Mouse (Mus musculus) liver, embryonic 11.5 days (tissue): ENCODE measurements at regions not wholly inside any gene's neighbourhood (a gene's known extent, or its start where the extent isn't known, plus 50 kb on each side); places are given as distances from the start of the nearest gene placed in this dataset.

Source experiments
- ATAC-seq: fragments of 200-750 bp; cut with Nextera tagmentation; replicated peaks from 2 replicates; pipeline ENCODE4 v1.8.0; 2017; ENCODE audit warnings: moderate number of reproducible peaks, mild to moderate bottlenecking, moderate TSS enrichment, moderate library complexity; ENCODE audit not compliant: low FRiP score
- DNase-seq: peaks from one replicate; pipeline ENCODE4 v3.0.0-alpha.2; 2017; ENCODE audit warnings: low spot score
- H3K27ac ChIP-seq: fragments of 300-500 bp; sonication (generic); 2 replicates; pipeline ENCODE4 v1.5.1; 2014; ENCODE audit warnings: mild to moderate bottlenecking, low read depth, low read length, control low read depth
- H3K27me3 ChIP-seq: fragments of 300-500 bp; sonication (generic); replicated peaks from 2 replicates; pipeline ENCODE4 v1.6.1; 2014; ENCODE audit warnings: low read length, mixed read lengths; ENCODE audit not compliant: control insufficient read depth, insufficient read depth
- H3K36me3 ChIP-seq: fragments of 300-500 bp; sonication (generic); 2 replicates; pipeline ENCODE4 v1.6.1; 2014; ENCODE audit warnings: mild to moderate bottlenecking, low read length, moderate library complexity, mixed read lengths; ENCODE audit not compliant: control insufficient read depth, insufficient read depth
- H3K4me1 ChIP-seq: fragments of 300-500 bp; sonication (generic); replicated peaks from 2 replicates; pipeline ENCODE4 v1.6.1; 2014; ENCODE audit warnings: low read length, mixed read lengths; ENCODE audit not compliant: control insufficient read depth, insufficient read depth
- H3K4me2 ChIP-seq: fragments of 300-500 bp; sonication (generic); 2 replicates; pipeline ENCODE4 v1.6.1; 2014; ENCODE audit warnings: mild to moderate bottlenecking, control low read depth, moderate library complexity
- H3K4me3 ChIP-seq: fragments of 300-500 bp; sonication (generic); 2 replicates; pipeline ENCODE4 v1.5.1; 2014; ENCODE audit warnings: low read depth, low read length, control low read depth
- H3K9ac ChIP-seq: fragments of 300-500 bp; sonication (generic); 2 replicates; pipeline ENCODE4 v1.6.1; 2014; ENCODE audit warnings: low read depth, low read length, control low read depth
- H3K9me3 ChIP-seq: fragments of 300-500 bp; sonication (generic); 2 replicates; pipeline ENCODE4 v1.6.1; 2016; ENCODE audit warnings: low read length, inconsistent platforms, mixed read lengths; ENCODE audit not compliant: control insufficient read depth
- WGBS: fragments of 180-500 bp; shearing (Covaris S2); extraction: QIAGEN DNeasy Blood & Tissue Kit; methylation state at CpG from one replicate; pipeline ENCODE4 v1.1.7; 2014; 5-methylcytosine and 5-hydroxymethylcytosine counted together

DNA sequence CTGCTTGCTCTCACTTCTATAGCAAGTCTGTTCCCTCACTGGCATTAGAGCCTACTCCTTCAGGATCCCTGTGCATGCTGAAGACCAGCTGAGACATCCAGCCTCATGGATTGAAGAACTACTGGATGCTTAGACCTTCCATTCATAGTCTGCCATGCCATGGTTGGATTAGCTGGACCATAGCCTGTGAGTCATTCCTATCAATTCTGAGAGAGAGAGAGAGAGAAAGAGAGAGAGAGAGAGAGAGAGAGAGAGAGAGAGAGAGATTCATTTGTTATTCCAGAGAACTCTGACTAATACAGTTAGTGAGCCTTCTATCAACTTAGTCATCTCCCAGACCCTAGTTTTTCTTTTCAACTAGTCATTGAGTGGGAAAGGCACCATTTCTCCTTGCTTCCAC, 99.0 kb upstream of the S1pr3 start:
- ATAC-seq (no peak), DNase-seq (no peak)
- Histone ChIP-seq H3K4me1 (no peaks in the 10 kb centered on the region), H3K9ac (no peak overlapping the region), H3K9me3 (no peaks in the 10 kb centered on the region), H3K36me3 (no peaks in the 10 kb centered on the region), H3K4me2 (no peak overlapping the region), H3K4me3 (no peak overlapping the region), H3K27me3 (no peaks in the 10 kb centered on the region), H3K27ac (no peak overlapping the region)

DNA sequence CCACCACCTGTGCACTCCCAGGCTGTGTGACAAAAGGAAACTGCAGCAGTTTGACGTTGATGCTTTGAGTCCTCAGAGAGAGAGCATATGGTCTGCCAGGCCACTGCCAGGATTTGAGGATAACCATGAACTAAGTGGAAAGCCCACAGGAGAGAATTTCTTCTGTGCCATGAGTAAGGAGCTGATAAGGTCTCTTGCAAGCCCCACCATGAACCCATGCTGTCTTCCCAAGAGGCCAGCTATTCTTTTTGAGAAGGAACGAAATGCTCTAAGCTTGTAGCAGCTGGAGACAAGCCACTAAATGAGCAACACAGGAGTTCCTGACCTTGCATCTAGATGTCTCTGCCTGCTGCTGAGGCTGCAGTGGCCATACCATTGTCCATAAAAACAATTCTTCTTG, 98.4 kb upstream of the S1pr3 start:
- WGBS: 64% methylated on average over 2 of the region's 2 CpGs

DNA sequence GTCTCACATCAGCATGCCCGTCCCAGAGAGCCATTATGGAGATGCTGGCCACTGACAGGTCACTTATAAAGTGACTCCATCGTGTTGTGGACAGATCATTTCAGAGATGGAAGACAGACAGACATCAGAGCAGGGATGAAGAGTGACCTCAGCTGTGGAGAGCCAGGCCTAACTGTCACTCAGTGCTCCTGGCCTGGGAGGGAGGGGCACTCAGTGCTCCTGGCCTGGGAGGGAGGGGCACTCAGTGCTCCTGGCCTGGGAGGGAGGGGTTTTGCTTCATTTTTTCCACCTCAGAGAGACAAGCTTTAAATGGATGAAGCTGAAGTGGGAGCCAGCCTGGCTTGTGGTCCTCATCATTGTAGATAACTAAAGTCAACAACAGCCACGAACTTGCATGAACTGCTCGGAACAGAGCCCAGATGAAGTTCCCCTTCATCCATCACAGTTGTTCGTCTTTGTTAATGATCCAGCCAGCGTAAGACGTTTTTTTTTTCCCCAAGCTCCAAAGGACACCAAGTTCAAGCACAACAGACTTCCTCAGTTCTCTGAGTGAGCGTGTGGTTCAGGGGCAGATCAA, 96.7 kb upstream of the S1pr3 start:
- no peak overlapping the region for H3K9ac ChIP-seq
- H3K27ac ChIP-seq: no peak overlapping the region
- no peaks in the 10 kb centered on the region for H3K9me3 ChIP-seq
- H3K4me3 ChIP-seq: no peak overlapping the region
- H3K36me3 ChIP-seq: no peaks in the 10 kb centered on the region
- ATAC-seq (no peak), DNase-seq (no peak)
- H3K27me3 ChIP-seq: no peaks in the 10 kb centered on the region
- WGBS: 49% methylated on average over 8 of the region's 8 CpGs
- H3K4me2 ChIP-seq: no peak overlapping the region
- H3K4me1 ChIP-seq: no peaks in the 10 kb centered on the region

More for the DNA sequence above, 98.4 kb upstream of the S1pr3 start:
- H3K27ac ChIP-seq: no peak overlapping the region
- no peak overlapping the region for H3K4me3 ChIP-seq
- no peak overlapping the region for H3K9ac ChIP-seq
- H3K4me2 ChIP-seq: no peak overlapping the region
- no peaks in the 10 kb centered on the region for H3K4me1 ChIP-seq
- DNase-seq: no peak
- no peaks in the 10 kb centered on the region for H3K9me3 ChIP-seq
- H3K27me3 ChIP-seq: no peaks in the 10 kb centered on the region
- no peak for ATAC-seq
- no peaks in the 10 kb centered on the region for H3K36me3 ChIP-seq

DNA sequence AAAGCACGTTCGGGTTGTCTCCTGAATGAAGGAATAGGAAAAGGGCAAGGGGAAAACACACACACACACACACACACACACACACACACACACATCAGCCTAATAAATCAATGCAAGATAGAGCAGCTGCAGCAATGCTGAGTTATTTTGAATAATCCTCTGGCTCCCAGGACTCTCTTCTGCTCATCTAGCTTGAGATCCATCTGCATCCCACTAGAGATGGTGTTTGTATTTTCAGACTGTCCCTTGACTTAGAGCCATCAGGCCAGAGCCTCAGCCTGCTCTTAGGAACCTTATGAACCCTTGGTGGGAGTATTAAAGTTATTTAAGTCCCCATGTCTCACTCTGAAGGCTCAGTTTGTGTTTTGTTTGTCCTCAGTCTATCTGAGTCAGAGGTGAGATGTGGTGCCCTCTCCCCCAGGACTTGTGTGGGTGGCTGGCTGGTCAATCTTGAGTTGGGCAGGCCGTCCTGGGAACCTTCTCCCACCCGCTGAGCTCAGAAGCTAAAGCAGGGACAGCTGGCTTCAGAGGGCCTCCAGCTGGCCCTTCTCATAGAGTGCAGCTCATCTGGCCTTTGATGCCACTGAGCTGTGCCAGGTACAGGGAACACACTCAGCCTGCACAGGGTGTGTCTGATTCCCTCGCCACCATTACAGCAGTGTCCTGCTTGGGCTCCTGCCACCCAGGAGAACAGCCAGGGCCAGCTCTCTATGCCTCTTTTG, 95.1 kb upstream of the S1pr3 start:
- Histone ChIP-seq H3K27me3 (no peaks in the 10 kb centered on the region), H3K4me1 (no peaks in the 10 kb centered on the region), H3K4me3 (no peak overlapping the region), H3K9me3 (no peaks in the 10 kb centered on the region), H3K9ac (no peak overlapping the region), H3K27ac (0 out of 2 replicates have a peak overlapping the region, but pooled peaks have one; percentile 26), H3K4me2 (no peak overlapping the region), H3K36me3 (no peaks in the 10 kb centered on the region)
- DNase-seq (no peak), ATAC-seq (no peak)
- 59% methylated on average over 5 of the region's 5 CpGs for WGBS

DNA sequence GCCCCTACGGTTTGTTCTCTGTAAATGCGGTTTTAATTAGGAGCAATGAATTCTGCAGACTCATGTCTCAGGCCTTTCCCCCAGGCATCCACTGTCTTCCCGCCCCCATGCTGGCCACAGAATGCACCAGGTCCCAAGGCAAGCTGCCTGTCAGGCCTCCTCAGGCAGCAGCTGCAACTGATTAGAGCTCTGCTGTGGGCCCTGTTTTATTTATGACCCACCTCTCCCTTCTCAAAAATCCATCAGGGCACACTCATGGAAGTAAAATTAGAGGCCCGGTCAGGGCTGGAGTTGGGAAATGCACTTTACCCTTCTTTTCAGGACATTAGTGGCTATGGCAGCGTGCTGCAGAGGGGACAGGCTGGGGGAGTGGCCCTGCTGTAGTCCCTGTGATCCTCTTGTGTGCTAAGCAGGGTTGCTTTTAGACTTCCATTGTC, 93.9 kb upstream of the S1pr3 start:
- H3K27me3 ChIP-seq: no peaks in the 10 kb centered on the region
- no peak overlapping the region for H3K9ac ChIP-seq
- H3K4me1 ChIP-seq: no peaks in the 10 kb centered on the region
- no peaks in the 10 kb centered on the region for H3K36me3 ChIP-seq
- no peaks in the 10 kb centered on the region for H3K9me3 ChIP-seq
- H3K4me2 ChIP-seq: no peak overlapping the region
- H3K27ac ChIP-seq: peak overlapping the region; percentile 41; the same call in 1 of the 2 replicates
- ATAC-seq (no peak; the same call in 1 of the 2 replicates), DNase-seq (peak; percentile 46)
- 30% methylated on average over 5 of the region's 5 CpGs for WGBS
- no peak overlapping the region for H3K4me3 ChIP-seq

DNA sequence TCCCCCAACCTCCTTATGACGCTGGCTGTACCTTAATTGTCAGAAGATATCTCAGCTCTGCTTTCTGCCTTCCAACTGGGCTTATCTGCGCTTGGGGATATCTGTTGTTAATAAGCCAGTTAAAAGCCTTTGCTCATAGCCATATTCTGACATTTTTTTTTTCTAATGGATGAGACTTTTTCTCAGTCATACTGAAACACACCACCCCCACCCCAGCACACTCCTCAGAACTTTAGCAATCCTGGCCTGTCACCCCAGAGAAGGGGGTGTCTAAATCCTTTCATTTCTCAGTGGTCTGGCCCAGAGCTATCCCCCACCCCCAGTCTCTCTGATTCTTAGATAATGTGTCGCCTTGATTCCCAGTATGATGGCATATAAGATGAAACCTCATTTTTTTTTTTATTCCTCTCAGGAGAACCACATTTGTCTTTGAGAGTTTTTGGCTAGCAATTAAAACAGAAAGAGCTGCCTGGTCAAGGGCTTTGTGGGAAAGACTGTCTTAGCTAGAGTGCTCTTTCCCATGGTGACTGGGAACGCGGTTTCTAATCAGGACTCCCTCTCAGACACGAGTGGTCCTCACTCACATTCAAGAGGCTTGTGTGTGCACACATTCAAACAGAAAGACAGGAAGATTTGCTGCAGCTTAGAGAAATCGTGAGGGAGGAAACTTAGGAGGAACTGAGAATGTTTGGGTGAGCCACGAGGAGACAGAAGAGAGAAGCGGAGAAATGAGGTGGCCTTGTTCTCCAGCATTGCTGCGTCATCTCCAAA, 93.2 kb upstream of the S1pr3 start:
- H3K9ac ChIP-seq: no peak overlapping the region
- no peaks in the 10 kb centered on the region for H3K27me3 ChIP-seq
- no peak overlapping the region for H3K4me2 ChIP-seq
- ATAC-seq (no peak), DNase-seq (no peak)
- 48% methylated on average over 10 of the region's 10 CpGs for WGBS
- H3K9me3 ChIP-seq: no peaks in the 10 kb centered on the region
- no peaks in the 10 kb centered on the region for H3K4me1 ChIP-seq
- H3K27ac ChIP-seq: peak overlapping the region; percentile 46; the same call in 1 of the 2 replicates
- H3K36me3 ChIP-seq: no peaks in the 10 kb centered on the region
- H3K4me3 ChIP-seq: no peak overlapping the region

DNA sequence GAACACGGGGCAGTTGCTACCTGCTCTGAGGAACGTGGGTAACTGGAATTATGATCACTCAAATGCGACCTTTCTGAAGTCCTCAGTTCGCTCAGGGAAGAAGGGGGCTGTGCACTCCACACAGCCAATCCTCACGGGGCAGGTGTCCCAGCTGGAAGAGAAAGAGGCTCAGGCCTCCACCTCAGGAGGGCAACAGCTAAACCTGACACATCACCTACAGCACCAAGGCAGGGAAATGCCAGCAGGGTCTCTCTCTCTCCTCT, 92.7 kb upstream of the S1pr3 start:
- WGBS: 57% methylated on average over 5 of the region's 5 CpGs
- Histone ChIP-seq H3K36me3 (no peaks in the 10 kb centered on the region), H3K4me3 (no peak overlapping the region), H3K27me3 (no peaks in the 10 kb centered on the region), H3K27ac (peak overlapping the region; percentile 46; the same call in 1 of the 2 replicates), H3K9ac (no peak overlapping the region), H3K4me1 (no peaks in the 10 kb centered on the region), H3K4me2 (no peak overlapping the region), H3K9me3 (no peaks in the 10 kb centered on the region)
- ATAC-seq (no peak), DNase-seq (no peak)

DNA sequence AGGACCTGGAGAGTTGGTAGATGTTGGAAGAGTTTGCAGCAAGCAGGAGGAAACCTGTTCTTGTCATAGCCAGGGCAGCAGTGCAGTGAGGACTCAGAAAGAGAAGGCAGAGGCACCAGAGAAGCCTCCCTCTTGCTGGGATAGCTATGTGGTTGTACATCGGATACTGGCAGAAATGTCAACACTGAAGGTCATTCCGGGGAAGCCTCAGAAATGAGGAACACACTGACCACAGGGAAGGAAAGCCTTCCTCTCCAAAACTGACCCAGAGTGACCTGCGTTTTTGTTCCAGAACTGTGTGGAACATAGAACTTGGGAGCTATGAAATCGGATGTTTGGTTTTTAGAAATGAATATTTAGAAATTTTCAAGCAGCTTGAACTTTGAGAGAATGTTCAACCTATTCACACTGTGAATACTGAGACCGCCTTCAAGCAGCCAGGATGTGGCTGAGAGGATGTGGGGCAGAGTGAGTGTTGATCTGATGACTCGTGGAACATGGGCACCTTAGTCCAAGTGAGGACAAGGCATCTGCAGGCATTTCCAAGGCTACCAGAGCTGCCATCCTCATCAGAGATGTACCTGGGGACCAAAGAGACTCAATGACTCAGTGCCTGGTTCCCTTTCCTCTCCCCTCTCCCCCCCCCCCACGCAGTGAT, 85.3 kb upstream of the S1pr3 start:
- DNase-seq: no peak
- ATAC-seq: no peak
- H3K9me3 ChIP-seq: no peaks in the 10 kb centered on the region
- H3K4me1 ChIP-seq: no peaks in the 10 kb centered on the region; the same call in 1 of the 2 replicates
- H3K27ac ChIP-seq: no peak overlapping the region
- 50% methylated on average over 7 of the region's 7 CpGs for WGBS
- H3K4me2 ChIP-seq: no peak overlapping the region
- H3K27me3 ChIP-seq: no peaks in the 10 kb centered on the region
- no peak overlapping the region for H3K4me3 ChIP-seq
- no peaks in the 10 kb centered on the region for H3K36me3 ChIP-seq
- no peak overlapping the region for H3K9ac ChIP-seq
